Mouse (Mus musculus): ENCODE results near the gene Errfi1.

Gene Errfi1

GRCm38 (mm10) chr4:150915181-150915906 lies 61.6 kb downstream of the Errfi1 start:
- no peak for DNase-seq (ENCODE audit: low spot score in 2 of 2)

- no peak for DNase-seq (ENCODE audit: low spot score in 2 of 2)
Observed at GRCm38 (mm10) chr4:150917336-150918027, 63.8 kb downstream of the Errfi1 start.
